Mouse (Mus musculus): ENCODE measurements around the gene Gm10324. TPM values are rescaled to one million over a fixed set of nuclear protein-coding genes. Genes with fewer than 3 reads are reported as not detected.

The Gm10324 gene
- not detected for total RNA-seq (2023)

GRCm38 (mm10) chr13:66119247-66119646, at the start of gene Gm10324:
Gene Gm10324, plus strand, starts transcription at chr13:66119547.

Other genes with a start within 250 kb of the Gm10324 start
- gene Gm10772, start 108.0 kb downstream of the Gm10324 start, total RNA-seq (2023): not detected